Mouse (Mus musculus): ENCODE data around the gene Ern2.
A peak's percentile ranks its signal among the peaks of the same experiment; 100 is the strongest.

The Ern2 gene

DNA sequence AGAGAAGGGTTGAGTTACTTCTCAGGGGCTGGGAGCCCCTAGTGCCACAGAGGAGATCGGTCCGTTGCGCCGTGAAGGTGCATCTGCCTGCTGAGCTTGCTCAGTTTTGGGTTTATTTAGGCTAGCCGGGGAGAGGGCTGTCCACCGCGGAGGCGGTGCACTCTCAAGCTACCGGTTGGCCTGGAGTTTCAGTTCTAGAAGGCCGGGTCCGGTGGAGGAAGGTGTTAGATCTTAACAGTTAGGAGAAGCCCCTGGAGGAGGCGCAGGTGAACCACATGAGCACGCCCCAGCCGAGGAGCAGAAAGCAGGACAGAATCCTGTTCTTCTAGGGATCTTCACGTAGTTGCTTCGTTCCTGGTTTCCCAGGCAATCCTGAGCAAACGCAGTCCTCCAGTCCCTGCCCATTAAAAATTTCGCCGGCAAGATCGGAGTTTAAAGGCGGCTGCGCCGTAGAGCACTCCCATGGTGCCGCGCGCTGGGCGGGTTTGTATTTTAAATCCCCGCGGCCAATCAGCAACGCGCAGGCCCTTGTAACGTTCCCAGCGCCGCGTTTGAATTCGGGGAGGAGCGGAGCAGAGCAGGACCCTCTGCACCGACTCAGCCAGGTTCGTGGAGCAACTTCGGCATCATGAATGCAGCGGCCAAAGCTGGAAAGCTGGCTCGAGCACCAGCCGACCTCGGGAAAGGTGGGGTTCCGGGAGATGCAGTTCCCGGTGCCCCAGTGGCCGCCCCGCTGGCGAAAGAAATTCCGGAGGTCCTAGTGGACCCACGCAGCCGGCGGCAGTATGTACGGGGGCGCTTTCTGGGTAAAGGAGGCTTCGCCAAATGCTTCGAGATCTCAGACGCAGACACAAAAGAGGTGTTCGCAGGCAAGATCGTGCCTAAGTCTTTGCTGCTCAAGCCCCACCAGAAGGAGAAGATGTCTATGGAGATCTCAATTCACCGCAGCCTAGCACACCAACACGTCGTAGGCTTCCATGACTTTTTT is 26.8 kb downstream of the Ern2 start, which contains the start of gene Plk1:
Gene Plk1, plus strand, starts transcription at position 525 of the 988 bp plus-strand sequence.
- peak; percentile 70 for DNase-seq

GRCm38 (mm10) chr7:122158488-122158887 is 27.5 kb downstream of the Ern2 start:
- no peak for DNase-seq

- DNase-seq, result no peak
Measured at GRCm38 (mm10) chr7:122152473-122152872, 33.5 kb downstream of the Ern2 start.

DNA sequence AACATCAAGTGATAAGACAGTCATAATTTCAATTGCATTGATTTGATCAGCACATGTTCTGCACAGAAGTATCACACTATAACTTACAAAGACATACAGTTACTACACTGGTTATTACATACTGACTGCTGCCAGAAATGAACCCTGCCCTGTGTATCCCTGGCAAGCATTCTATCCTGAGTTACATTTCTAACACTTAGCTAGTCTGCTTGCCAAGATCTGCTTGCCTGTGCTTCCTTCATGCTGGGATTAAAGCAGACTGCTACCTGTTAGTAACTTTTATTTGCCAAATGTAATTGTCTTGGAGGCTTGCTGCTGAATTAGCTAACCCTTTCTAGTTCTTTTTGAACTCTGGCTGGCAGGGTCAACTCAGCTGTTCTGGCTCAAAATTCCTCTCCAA is 45.0 kb downstream of the Ern2 start:
- DNase-seq, result no peak

DNA sequence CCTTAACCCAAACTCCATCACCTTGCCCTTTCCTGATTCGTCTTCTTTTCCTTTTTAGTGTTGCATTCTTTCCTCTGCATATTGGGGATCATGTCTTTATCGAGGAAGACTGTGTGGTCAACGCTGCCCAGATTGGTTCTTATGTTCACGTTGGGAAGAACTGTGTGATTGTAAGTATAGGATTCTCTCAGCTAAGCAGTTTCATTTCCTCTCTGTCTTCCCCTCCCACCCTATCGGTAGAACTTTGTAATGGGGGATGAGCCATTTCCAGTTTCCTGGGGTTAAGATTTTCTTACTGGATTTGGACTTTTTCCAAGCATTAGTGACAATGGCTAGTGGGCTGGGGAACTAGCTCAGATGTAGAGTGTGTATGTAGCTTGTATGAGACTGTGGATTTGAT is 47.8 kb downstream of the Ern2 start:
- DNase-seq, result no peak

GRCm38 (mm10) chr7:122137071-122137470 is 48.9 kb downstream of the Ern2 start:
- no peak for DNase-seq

- DNase-seq, result no peak
Measured at GRCm38 (mm10) chr7:122135070-122135469, 50.9 kb downstream of the Ern2 start.

DNA sequence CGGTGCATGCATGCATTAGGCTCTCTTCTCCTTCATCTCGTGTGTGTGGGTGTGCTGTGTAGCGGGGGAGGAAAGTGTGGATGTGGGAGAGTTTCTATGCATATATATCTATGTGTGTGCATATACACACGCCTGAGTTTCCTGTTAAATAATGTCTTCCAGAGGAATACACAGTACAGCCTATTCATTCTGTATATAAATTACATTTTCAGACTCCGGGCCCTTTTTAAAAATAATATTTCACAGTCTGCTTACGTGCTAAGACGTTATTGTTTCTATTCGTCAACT is 52.7 kb downstream of the Ern2 start:
- DNase-seq, result no peak

DNA sequence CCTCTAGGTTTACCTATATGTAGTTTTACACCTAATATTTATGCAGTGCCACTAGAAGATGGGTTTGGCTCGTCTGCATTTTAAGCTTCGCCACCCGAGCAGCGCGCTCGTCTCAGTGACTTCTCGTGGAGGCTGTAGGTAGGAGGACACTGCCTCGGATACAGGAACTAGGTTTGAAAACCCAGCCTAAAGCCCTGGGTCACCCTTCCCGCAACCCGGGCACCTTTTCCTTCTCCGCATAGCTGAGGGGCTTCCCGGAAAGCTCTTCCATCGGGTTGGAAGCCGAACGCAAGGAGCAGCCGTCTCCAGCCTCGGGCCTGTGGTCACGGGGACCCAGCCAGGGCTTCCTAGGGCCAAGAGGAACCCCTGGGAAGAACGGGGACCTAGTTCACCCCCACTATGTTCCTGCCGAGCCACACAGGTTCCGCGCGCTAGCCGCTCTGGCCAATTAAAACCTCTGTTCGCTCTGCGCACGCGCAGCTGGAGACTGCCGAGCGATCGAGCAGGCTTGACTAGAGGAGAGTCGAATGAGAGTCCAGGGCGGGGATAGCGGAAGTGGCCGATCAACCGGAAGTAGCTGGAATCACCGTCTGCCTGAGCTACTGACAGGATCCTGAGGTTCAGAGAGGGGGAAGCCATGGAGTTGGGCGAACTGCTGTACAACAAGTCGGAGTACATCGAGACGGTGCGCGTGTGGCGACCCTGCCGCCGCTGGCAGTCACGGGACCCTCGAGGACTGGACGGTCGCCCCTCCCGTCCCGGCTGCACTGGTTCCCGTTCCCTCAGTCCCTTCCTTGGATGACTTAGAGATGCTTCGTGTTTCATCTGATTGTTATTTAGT is 53.3 kb downstream of the Ern2 start, which contains the start of the genes Palb2 and Dctn5:
Gene Palb2, minus strand, starts transcription at position 489 of the 841 bp plus-strand sequence.
Gene Dctn5, plus strand, starts transcription at position 545 of the 841 bp plus-strand sequence.
- DNase-seq, result peak; percentile 97

- DNase-seq, result no peak
Measured at GRCm38 (mm10) chr7:122131834-122132233, 54.2 kb downstream of the Ern2 start.

- DNase-seq, result no peak
Measured at GRCm38 (mm10) chr7:122126946-122127345, 59.1 kb downstream of the Ern2 start.

DNA sequence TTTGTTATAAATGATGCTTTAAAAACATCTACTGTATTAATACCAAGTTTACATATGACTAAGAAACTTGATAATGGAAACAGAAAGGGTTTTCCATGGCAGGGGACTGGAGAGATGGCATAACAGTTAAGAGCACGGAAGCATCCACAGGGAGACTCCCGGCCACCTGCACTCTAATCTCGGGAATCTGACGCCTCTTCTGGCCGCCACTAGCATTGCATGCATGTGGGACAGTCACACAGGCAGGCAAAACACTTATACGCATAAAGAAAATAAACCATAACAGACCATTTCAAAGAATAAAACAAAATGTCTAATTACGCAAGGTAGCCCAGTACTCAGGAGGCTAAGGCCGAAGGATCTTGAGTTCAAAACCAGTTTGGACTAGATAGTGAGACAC is 60.4 kb downstream of the Ern2 start:
- DNase-seq, result no peak

GRCm38 (mm10) chr7:122123518-122123917 is 62.5 kb downstream of the Ern2 start:
- no peak for DNase-seq

Measured in layer of hippocampus, adult 9-11 months (tissue).